Comparison of ENCODE assay signal across 30 mouse cellular contexts in the genomic region with DNA sequence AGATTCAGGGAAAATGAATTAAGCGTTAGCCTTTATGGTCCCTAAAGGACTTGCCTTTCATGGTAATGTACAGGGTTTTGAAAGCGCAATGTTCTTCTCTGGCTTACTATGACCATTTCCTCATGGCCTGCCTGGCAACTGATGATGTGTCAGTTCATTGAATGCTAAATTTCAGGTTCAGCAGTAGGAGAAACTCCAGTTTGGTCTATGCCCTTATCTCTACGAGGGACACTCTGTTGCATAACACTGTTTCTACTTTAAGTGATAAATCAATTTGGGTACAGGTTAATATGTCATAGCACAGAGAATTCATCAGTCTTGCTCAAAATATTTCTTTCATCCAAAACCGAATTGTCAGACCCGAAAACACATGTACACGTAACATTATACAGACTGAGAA.
"Had no signal": no experiment of that assay in that cellular context is flagged by ENCODE, and none has a peak within 500 bp of the region (broad histone marks: within the 10 kb centered on the region; RNA-seq: fewer than 3 reads in every experiment).

No protein-coding gene starts in this region.

- H3K27me3 ChIP-seq: limb, embryonic 12.5 days; limb, embryonic 15.5 days; liver, embryonic 13.5 days; liver, embryonic 15.5 days; lung, embryonic 15.5 days; megakaryocyte, embryonic 14.5 days; midbrain, embryonic 12.5 days; midbrain, embryonic 13.5 days; midbrain, embryonic 15.5 days; neural tube, embryonic 12.5 days had no signal

- ATAC-seq: lung, postnatal 0 days; midbrain, embryonic 13.5 days; midbrain, embryonic 15.5 days; midbrain, embryonic 16.5 days had no signal

- H3K4me1 ChIP-seq: liver, embryonic 13.5 days; liver, embryonic 15.5 days; megakaryocyte, embryonic 14.5 days; midbrain, embryonic 12.5 days; midbrain, embryonic 13.5 days; neural tube, embryonic 12.5 days had no signal

- H3K4me2 ChIP-seq: limb, embryonic 12.5 days; limb, embryonic 13.5 days; limb, embryonic 15.5 days; liver, embryonic 13.5 days; liver, embryonic 15.5 days; lung, embryonic 14.5 days; lung, embryonic 15.5 days; midbrain, embryonic 11.5 days; midbrain, embryonic 12.5 days; midbrain, embryonic 13.5 days; midbrain, embryonic 15.5 days; neural tube, embryonic 12.5 days had no signal

- H3K36me3 ChIP-seq: limb, embryonic 10.5 days; limb, embryonic 12.5 days; limb, embryonic 13.5 days; liver, embryonic 13.5 days; liver, embryonic 15.5 days; lung, embryonic 15.5 days; midbrain, embryonic 10.5 days; midbrain, embryonic 12.5 days; midbrain, embryonic 13.5 days; midbrain, embryonic 15.5 days; neural tube, embryonic 12.5 days had no signal

- H3K9ac ChIP-seq: limb, embryonic 12.5 days; limb, embryonic 13.5 days; limb, embryonic 15.5 days; liver, embryonic 13.5 days; liver, embryonic 14.5 days; liver, embryonic 15.5 days; lung, embryonic 14.5 days; lung, embryonic 15.5 days; midbrain, embryonic 12.5 days; midbrain, embryonic 13.5 days; midbrain, embryonic 15.5 days; neural tube, embryonic 12.5 days had no signal

- DNase-seq: layer of hippocampus, postnatal 36 days; left cerebral cortex, postnatal 4 days; liver, embryonic 13.5 days; lung, adult 18-20 months; lung, adult 2 months; lung, embryonic 14.5 days; lung, postnatal 10 days; lung, postnatal 14 days; lung, postnatal 36 days; lung, postnatal 4 days; midbrain, embryonic 14.5 days had no signal

- H3K27ac ChIP-seq: left cerebral cortex, adult 2 months; limb, embryonic 12.5 days; limb, embryonic 13.5 days; limb, embryonic 15.5 days; liver, embryonic 13.5 days; liver, embryonic 14.5 days; liver, embryonic 15.5 days; lung, embryonic 15.5 days; macrophage; midbrain, embryonic 10.5 days; midbrain, embryonic 12.5 days; midbrain, embryonic 13.5 days; midbrain, embryonic 15.5 days; neural tube, embryonic 12.5 days had no signal

- H3K9me3 ChIP-seq: limb, embryonic 10.5 days; limb, embryonic 12.5 days; limb, embryonic 13.5 days; limb, embryonic 15.5 days; liver, embryonic 13.5 days; liver, embryonic 15.5 days; lung, embryonic 15.5 days; megakaryocyte, embryonic 14.5 days; midbrain, embryonic 10.5 days; midbrain, embryonic 12.5 days; midbrain, embryonic 13.5 days; midbrain, embryonic 15.5 days; neural tube, embryonic 12.5 days had no signal

- H3K4me3 ChIP-seq: left cerebral cortex, adult 2 months; limb, embryonic 10.5 days; limb, embryonic 12.5 days; limb, embryonic 13.5 days; limb, embryonic 15.5 days; liver, embryonic 13.5 days; liver, embryonic 15.5 days; lung, embryonic 15.5 days; megakaryocyte, embryonic 14.5 days; midbrain, embryonic 10.5 days; midbrain, embryonic 12.5 days; midbrain, embryonic 13.5 days; midbrain, embryonic 15.5 days; myocyte; neural tube, embryonic 12.5 days had no signal
